Mouse (Mus musculus): Measurements from ENCODE around the gene Madd. TPM values are rescaled to one million over a fixed set of nuclear protein-coding genes. Genes with fewer than 3 reads are reported as not detected.
A peak's percentile ranks its signal among the peaks of the same experiment; 100 is the strongest.

Madd gene
- total RNA-seq, 2 experiments from 2014 or later = 17.0 to 22.5 TPM

GRCm38 (mm10) chr2:91175490-91175889 lies 8.1 kb downstream of the Madd start:
- no peak for DNase-seq

DNA sequence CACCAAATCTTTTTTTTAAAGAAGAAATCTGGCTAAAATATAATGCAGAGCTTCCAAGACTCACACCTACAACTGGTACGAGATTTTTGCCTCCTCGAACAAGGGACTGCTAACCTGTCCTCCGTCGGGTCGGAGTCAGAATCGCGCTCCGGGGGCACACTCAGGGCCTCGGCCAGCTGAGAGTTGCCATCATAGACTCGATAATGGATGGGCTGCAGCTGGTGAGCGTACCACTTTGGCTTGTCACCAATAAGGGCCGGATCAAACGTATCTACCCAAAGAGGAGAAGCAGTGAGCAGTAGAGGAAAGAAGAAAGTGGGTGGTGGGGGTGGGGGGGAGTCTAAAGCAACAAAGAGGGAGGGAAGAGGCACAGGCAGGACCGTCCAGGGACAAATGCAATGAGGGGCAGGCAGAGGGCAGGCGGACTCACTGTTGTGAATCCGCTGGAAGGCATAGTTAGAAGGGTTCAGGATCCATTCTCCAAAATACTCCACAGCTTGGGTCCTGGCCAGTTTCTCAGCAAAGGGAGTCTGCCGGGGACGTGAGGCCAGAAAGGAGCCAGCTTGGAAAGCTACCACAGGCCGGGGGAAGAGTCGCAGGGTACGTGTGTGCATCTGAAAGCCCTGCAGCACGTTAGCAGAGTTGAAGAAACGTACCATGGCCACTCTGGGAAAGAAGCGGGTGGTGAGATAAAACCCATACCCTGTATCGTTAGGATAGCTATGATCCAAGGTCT lies 13.9 kb downstream of the Madd start:
- DNase-seq = no peak

DNA sequence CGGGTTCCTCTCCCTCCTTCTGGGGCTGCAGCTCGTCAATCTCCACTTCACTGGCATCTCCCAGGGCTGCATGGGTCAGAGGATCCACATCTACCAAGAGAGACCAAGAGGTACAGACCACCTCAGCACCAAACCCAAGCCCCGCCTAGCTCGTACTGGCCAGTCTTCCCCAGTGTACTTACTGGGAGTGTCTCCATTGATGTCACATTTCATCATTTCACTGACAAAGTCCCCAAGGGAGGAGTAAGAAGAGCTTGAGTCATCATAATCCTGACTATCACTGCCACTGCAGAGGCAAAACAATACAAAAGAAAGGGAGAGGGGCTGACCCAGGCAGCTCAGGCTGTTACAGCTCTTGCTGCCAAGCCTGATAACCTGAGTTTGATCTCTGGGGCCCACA lies 16.0 kb downstream of the Madd start:
- no peak for DNase-seq

GRCm38 (mm10) chr2:91164991-91165390 lies 18.6 kb downstream of the Madd start:
- no peak for DNase-seq

- DNase-seq = no peak
These were observed 20.1 kb downstream of the Madd start for GRCm38 (mm10) chr2:91163532-91163931.

DNA sequence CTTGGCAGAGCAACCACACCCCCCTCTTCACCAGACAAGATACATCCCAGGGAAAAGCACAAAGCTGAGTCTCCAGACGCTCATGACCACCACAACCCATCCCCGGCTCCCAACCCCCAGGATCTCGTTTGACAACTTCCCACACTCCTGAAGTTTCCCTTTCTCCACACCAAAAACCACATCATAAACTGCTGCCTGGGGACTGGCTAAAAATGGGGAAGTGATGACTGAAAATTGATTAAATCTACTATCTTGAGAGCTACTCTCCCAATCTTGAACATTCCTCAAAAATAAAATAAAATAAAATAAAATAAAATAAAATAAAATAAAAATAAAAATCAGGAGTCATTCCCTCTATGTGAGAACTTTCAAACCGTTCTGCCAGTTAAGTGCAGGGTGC lies 20.7 kb downstream of the Madd start:
- DNase-seq = no peak

DNA sequence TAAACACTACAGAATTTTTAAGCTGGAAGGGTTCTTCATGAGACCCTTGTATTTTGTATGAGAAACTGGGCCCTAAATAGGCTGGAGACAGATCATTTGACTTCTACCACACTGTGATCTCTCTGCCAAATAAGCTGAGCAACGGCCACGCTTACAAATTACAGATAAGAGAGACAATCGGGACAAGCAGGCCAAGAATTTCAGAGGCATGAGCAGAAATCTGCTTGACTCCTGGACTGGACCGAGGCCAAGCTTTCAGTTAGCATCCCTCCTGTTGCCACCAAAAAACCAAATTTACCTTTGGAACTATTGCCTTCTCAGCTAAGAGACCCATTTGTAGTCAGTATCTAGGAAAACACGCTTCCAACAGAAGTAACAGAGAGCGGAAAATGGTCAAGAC lies 23.0 kb downstream of the Madd start:
- DNase-seq = no peak

DNA sequence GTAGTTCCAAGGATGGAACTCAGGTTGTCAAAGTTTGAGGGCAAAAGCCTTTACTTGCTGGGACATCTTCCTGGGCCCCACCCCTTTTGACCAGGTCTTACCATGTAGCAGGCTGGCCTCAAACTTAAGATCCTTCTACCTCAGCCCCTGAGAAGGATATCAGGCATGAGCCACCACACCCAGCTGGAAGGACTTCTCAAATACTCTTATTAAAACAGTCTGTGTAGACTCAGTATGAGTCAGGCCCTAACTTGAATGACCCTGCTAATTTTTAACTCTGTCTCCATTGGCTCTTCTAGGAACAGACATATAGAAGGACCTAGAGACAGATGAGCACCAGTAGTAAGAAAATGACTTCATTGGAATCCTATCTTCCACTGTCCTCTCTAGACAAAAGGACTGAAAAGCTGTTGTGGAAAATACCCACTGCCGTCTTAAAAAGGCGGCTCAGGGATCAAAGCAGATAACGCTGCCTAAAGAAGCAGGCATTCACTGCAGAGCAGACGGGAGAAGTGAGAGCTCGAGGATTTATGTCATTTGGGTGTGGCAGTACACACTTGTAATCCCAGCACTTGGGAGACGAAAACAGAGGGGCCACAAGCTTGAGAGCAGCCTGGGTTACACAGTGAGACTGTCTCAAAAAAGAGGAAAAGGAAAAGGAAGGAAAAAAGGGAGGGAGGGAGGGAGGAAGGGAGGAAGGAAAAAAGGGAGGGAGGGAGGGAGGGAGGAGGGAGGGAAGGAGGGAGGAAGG lies 26.5 kb downstream of the Madd start:
- no peak for DNase-seq

DNA sequence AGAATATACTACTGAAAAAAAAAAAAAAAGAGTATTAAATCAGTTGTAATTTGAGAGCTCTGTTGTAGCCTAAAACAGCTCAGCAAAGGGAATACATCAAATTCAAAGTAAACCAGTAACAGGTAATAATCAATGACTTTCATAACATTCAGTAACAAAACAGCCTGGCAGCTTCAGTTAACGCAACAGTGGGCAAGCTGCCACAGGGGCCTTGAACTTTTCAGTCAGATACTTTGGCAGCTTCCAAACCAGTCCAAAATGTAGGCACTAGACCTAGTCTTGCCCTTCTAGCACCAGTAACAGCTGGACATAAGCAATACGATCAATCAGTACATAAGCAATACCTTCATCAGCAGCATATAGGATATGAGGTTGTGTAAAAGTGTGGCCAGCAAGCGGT lies 29.5 kb downstream of the Madd start:
- peak; percentile 75 for DNase-seq

DNA sequence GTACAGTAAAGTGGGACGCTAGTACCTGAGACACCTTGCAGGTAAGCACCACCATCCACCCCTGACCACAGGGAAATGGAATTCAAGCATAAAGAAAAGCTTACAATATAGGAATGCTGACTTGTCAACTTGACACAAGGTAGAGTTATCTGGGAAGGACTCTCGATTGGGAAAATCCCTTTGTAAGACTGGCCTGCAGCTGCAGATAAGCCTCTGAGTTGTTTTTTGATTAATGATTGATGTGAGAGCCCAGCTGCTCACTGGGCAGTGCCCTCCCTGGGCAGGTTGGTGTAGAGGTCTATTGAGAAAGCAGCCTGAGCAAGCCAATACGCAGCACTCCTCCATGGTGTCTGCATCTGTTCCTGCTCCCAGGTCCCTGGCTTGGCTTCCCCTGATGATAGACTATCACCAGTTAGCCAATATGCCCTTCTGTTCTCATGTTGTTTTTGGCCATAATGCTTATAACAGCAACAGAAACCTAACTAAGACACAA lies 30.7 kb downstream of the Madd start:
- DNase-seq = no peak

- DNase-seq = no peak
These were observed 32.3 kb downstream of the Madd start for GRCm38 (mm10) chr2:91151331-91151730.

GRCm38 (mm10) chr2:91148101-91148500 lies 35.5 kb downstream of the Madd start:
- DNase-seq = no peak

- no peak for DNase-seq
These were observed 40.2 kb downstream of the Madd start for GRCm38 (mm10) chr2:91143401-91143800.

GRCm38 (mm10) chr2:91142920-91143319 lies 40.7 kb downstream of the Madd start:
- no peak for DNase-seq

DNA sequence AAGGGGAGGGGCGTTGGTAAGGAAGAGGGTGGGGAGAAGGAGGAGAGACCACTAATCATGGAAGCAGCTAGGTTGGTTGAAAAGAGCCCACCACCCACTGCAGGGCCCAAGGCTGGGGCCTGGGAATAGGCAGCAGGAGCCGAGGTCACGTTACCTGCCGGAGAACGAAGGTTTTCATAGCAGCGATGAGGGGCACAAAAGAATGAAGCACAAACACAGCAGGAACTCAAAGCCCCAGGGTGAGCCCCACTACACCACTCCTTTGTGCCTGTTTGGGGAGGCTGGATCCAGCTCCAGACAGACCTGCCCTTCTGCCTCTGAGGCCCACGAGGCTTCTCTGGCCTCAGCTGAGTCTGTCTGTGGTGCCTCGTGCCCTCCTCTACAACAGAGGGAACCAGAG lies 43.9 kb downstream of the Madd start:
- no peak for DNase-seq

GRCm38 (mm10) chr2:91139311-91139710 lies 44.3 kb downstream of the Madd start:
- DNase-seq = no peak

GRCm38 (mm10) chr2:91137481-91137880 lies 46.2 kb downstream of the Madd start:
- no peak for DNase-seq

DNA sequence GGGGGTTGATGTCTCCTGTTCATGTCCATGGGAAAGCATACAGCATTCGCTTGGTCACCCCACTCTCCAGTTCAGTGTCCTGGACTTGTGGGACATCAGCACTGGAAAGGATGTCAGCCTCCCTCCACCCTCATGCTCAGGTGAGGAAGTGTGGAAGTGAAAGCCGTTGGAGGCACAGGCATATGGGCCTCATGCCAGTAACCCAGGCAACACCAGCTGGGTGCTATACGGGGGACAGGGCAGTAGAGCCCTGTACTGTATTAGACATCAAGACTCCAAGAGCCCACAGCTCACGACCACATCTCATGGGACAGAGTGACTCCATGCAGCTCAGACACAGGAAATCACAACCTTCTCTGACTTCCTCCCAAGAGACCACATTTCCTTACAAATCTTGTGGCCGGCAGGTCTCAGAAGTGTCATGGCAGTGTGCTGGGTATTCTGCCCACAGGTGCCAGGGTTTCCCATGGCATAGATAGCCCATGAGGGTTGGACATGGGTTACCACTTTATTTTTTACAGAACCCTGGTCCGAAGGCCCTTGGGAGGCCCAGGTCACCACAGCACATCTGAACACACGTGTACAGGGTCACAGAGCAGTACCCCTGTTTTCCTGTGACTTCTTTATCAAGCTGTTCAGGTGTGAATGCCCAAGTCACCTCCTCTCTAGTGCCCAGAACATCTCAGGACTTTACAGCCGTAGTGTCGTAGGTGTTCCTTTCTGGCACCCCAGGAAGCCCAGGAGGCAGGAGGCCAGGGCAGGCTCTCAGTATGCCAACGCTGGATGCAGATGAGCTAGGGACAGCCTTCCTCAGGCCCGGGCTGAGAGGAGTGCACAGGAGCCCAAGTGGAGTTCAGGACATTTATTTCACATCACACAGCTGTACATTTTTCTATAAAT lies 46.9 kb downstream of the Madd start:
- no peak for DNase-seq

DNA sequence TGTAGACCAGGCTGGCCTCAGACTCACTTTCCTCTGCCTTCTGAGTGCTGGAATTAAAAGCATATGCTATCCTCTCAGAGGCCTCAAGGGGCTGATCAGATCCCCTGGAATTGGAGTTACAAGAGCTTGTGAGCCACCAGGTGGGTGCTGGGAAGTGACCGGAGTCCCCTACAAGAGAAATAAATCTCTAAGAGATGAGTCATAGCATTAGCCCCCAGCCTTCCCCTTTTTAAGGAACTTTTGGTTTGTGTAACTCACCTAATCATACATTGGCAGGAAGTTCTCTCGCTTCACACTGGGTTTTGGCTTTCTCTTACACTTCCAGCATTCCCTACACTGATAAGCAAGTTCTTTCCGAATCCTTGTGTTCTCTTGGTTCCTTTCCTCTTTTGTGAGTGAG lies 51.6 kb downstream of the Madd start:
- no peak for DNase-seq

DNA sequence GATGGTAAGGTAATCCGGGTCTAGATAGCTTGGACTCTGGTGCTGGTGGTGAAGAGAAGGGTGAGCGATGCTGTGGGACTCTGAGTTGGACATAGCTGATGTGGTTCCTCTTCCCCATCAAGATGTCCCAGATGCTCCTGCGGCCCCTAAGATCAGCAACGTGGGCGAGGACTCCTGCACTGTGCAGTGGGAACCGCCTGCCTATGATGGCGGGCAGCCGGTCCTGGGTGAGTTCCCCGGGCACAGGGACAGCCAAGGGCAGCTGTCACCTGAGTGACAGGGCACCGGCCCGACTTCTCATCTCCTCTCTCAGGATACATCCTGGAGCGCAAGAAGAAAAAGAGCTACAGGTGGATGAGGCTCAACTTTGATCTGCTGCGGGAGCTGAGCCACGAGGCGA lies 52.4 kb downstream of the Madd start:
- no peak for DNase-seq

DNA sequence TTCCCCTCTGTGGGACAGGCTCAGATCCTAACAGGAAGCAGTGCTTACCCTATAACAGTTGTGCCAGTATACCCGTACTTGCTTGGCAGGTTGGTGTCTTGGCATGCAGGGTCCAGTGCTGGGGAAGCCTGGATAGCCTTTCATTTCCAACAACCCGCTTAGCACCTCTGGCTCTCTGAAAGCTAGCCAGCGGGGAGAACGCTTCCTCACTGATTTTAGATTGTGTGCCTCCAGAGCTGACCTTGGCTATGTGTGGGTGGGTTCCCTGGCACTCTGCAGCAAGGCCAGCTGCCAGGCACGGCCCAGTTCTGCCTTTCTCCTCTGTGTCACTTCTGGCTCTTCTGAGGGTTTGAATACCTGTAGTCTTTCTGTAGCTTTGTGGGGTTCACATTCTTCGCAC lies 53.5 kb downstream of the Madd start:
- peak; percentile 65 for DNase-seq

- no peak for DNase-seq
These were observed 54.9 kb downstream of the Madd start for GRCm38 (mm10) chr2:91128761-91129160.

DNA sequence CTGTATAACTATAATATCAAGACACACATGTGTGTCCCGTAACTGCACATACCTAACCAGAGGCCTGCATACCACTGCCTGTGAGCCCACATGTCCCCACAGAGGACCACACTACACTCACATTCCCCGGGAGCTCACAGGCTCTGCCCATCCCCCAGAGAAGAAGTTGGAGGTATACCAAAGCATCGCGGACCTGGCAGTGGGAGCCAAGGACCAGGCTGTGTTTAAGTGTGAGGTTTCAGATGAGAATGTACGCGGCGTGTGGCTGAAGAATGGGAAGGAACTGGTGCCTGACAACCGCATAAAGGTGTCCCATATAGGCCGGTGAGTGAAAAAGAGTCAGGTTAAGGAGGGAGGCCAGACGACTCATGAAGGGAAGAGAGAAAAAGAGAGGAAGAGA lies 58.5 kb downstream of the Madd start:
- no peak for DNase-seq
